Mouse (Mus musculus): ENCODE measurements at regions not wholly inside any gene's neighbourhood (a gene's known extent, or its start where the extent isn't known, plus 50 kb on each side); places are given as distances from the start of the nearest gene placed in this dataset.
A peak's percentile ranks its signal among the peaks of the same experiment; 100 is the strongest.

- intact Hi-C loops (cut with DNase I) = no loop called here
Observed at GRCm38 (mm10) chr8:77774551-77775335, 50.5 kb upstream of the Ednra start.

GRCm38 (mm10) chr8:77775526-77775925, 51.3 kb upstream of the Ednra start:
- intact Hi-C loops (cut with DNase I) = no loop called here
- no peak for DNase-seq

More at GRCm38 (mm10) chr8:77774551-77775335, 50.5 kb upstream of the Ednra start:
- no peak for DNase-seq

- intact Hi-C loops (cut with DNase I) = no loop called here
- DNase-seq = no peak
Observed at GRCm38 (mm10) chr8:77777597-77777996, 53.3 kb upstream of the Ednra start.

- intact Hi-C loops (cut with DNase I) = no loop called here
- DNase-seq = no peak
Observed at GRCm38 (mm10) chr8:77785676-77786255, 61.5 kb upstream of the Ednra start.

- no peak for DNase-seq
- intact Hi-C loops (cut with DNase I) = no loop called here
Observed at GRCm38 (mm10) chr8:77794911-77795310, 70.6 kb upstream of the Ednra start.

GRCm38 (mm10) chr8:77803147-77803903, 79.1 kb upstream of the Ednra start:
- DNase-seq = peak in 1 of 2 experiments; percentile 40
- intact Hi-C loops (cut with DNase I) = no loop called here

GRCm38 (mm10) chr8:77804536-77804935, 80.3 kb upstream of the Ednra start:
- intact Hi-C loops (cut with DNase I) = no loop called here
- DNase-seq = no peak

- intact Hi-C loops (cut with DNase I) = no loop called here
- no peak for DNase-seq
Observed at GRCm38 (mm10) chr8:77804956-77805355, 80.7 kb upstream of the Ednra start.

- intact Hi-C loops (cut with DNase I) = no loop called here
- no peak for DNase-seq
Observed at GRCm38 (mm10) chr8:77805657-77806056, 81.4 kb upstream of the Ednra start.

GRCm38 (mm10) chr8:77814796-77815647, 90.8 kb upstream of the Ednra start:
- no peak for DNase-seq
- intact Hi-C loops (cut with DNase I) = no loop called here

- intact Hi-C loops (cut with DNase I) = no loop called here
- no peak for DNase-seq
Observed at GRCm38 (mm10) chr8:77815648-77815971, 91.3 kb upstream of the Ednra start.

- DNase-seq = no peak
- intact Hi-C loops (cut with DNase I) = no loop called here
Observed at GRCm38 (mm10) chr8:77816217-77816616, 92.0 kb upstream of the Ednra start.

- intact Hi-C loops (cut with DNase I) = loop anchor here (10.0 kb wide), 1 partner anchor 179 kb away; no protein-coding TSS in a partner anchor
- no peak for DNase-seq
Observed at GRCm38 (mm10) chr8:77825786-77826185, 101.5 kb upstream of the Ednra start.

- no peak for DNase-seq
- intact Hi-C loops (cut with DNase I) = loop anchor here (10.0 kb wide), 1 partner anchor 179 kb away; no protein-coding TSS in a partner anchor
Observed at GRCm38 (mm10) chr8:77826255-77826654, 102.0 kb upstream of the Ednra start.

- intact Hi-C loops (cut with DNase I) = loop anchor here (10.0 kb wide), 1 partner anchor 177 kb away; no protein-coding TSS in a partner anchor
- no peak for DNase-seq
Observed at GRCm38 (mm10) chr8:77828079-77828478, 103.8 kb upstream of the Ednra start.

- intact Hi-C loops (cut with DNase I) = loop anchor here (10.0 kb wide), 1 partner anchor 176 kb away; no protein-coding TSS in a partner anchor
- no peak for DNase-seq
Observed at GRCm38 (mm10) chr8:77829126-77829748, 105.0 kb upstream of the Ednra start.

GRCm38 (mm10) chr8:77829764-77830163, 105.5 kb upstream of the Ednra start:
- no peak for DNase-seq
- intact Hi-C loops (cut with DNase I) = loop anchor here (10.0 kb wide), 1 partner anchor 175 kb away; no protein-coding TSS in a partner anchor

- intact Hi-C loops (cut with DNase I) = no loop called here
Observed at GRCm38 (mm10) chr8:77834283-77834682, 110.0 kb upstream of the Ednra start.

GRCm38 (mm10) chr8:77836902-77837489, 112.7 kb upstream of the Ednra start:
- no peak for DNase-seq
- intact Hi-C loops (cut with DNase I) = no loop called here

More at GRCm38 (mm10) chr8:77834283-77834682, 110.0 kb upstream of the Ednra start:
- no peak for DNase-seq
